Mouse (Mus musculus) activated CD4-positive, CD25-positive, alpha-beta regulatory T cell, adult 4 months (primary cell): Measurements from ENCODE around the gene Ube2h. TPM values are rescaled to one million over a fixed set of nuclear protein-coding genes. Genes with fewer than 3 reads are reported as not detected.
A peak's percentile ranks its signal among the peaks of the same experiment; 100 is the strongest.

Source experiments
- ATAC-seq: one replicate; pipeline ENCODE4 v1.8.0; 2017
- polyA plus RNA-seq, 2 experiments: library from polyadenylated mRNA; unstranded; fragments of 100-300 nt; shearing (Covaris generic); gene quantifications; one replicate each; pipeline ENCODE4 v1.2.1; 2017

Gene Ube2h
- polyA plus RNA-seq, 2 experiments from 2014 or later, result 117 to 152 TPM

DNA sequence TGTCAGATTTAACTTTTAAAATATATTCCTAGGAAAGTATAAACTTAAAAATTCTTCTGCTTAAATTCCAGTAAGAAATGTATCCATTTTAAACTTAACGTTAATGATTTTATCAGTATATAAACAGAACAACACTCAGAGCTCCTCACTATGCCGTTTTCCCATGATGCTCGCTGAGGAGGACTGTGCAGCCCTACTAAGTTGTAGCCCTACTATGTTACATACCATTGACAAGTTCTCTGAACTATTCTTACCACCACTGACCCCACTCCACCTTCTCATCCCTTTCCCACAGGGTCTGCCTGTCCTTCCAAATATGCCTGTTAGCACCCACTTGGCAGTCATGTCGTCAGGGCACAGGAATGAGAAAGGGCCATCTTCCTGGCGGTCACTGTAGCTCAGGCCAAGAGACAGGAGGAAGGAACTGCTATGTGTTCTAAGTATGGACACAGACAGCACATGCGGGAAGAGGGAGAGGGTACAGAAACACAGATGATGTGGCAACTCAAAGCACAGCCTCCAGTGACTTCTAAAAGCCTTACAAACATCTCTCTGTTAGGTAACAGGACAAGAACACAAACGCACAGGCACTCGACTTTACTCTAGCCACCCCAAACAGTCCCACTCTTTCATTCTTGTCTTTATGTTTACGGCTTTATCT lies 60.9 kb downstream of the Ube2h start:
- ATAC-seq, result no peak

DNA sequence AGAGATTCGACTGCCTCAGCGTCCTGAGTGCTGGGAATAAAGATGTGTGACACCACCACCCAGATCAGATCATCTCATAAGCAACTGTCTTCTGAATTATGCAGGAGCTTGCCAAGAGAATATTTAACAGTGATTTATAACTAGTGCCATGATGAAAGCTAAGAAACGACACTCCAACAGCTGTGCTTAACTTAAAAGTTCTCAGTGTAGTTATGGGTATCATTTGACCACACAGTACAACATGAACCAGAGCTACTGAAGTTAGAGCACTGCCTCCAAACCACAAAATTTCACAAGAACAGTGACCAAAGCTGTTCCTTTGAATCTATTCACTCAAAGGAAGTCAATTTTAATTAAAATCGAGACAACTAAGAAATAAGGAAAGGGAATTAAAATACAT lies 61.4 kb downstream of the Ube2h start:
- no peak for ATAC-seq

DNA sequence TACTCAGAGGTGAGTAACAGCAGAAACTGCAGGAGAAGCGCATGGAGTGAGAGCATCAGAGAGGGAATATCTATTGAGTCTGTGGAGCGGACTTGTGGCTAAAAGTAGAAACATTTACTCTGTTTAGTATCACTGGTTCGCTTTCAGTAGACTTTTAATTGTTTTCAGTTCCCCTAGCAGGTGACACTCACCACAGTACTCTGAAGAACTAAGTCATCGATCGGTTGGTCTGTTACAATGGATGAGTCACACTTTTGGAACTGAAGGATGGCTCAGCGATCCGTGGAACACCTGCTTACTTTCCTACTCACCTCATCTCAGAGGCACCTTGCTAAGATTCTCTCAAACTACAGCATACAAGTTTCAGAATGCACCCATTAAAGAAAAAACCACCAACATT lies 64.2 kb downstream of the Ube2h start:
- no peak for ATAC-seq

DNA sequence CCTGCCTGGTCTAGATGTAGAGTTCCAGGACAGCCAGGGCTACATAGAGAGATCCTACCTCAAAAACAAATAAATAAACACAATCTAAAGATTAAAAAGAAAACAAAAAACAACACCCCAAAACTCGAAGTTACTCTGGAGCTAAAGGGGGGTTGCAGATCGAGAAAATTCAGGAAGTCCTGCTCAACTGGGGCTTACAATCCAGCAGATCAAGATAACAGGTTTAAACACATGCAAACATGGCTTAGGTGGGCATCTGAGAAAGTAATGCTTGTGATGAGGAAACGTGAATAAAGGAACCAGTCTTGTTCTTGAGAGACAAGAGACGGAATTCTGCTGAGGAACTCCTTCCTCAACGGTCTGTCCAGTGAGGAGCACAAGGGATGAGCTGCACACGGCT lies 65.1 kb downstream of the Ube2h start:
- ATAC-seq, result no peak

DNA sequence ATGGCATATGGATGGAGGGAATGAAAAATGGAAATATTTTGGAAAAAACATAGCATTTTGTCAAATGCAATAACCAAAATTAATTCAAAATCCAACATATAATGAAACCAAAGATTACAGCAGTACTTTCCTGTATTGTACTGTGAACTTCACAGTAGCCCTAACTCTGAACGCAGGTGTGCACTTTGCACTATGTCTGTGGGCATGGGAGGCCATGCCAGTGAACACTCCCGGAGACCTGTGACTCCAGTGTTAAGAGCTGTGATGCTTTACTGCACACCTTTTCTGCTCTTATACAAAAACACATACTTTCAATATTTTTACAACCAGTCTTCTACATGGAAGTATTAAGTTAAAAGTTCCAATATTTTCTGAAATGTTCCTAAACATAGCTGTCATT lies 66.3 kb downstream of the Ube2h start:
- no peak for ATAC-seq

DNA sequence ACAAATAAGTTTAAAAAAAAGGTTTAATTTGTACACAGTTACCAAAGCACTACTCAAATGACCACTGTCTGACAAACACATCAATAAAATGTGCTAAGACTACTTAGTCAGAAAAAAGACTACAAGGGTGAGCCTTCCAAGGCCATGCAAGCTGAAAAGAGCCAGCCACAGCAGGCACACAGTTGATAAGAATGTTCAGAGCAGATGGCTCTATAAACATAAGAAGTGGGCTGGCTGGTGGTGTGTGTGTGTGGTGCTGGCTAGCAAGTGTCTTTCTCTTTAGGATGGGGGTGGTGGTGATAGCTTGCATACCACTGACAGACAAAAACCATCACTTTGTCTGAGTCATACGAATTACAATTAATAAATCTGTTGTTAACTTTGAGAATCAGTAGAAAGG lies 67.8 kb downstream of the Ube2h start:
- ATAC-seq, result no peak

DNA sequence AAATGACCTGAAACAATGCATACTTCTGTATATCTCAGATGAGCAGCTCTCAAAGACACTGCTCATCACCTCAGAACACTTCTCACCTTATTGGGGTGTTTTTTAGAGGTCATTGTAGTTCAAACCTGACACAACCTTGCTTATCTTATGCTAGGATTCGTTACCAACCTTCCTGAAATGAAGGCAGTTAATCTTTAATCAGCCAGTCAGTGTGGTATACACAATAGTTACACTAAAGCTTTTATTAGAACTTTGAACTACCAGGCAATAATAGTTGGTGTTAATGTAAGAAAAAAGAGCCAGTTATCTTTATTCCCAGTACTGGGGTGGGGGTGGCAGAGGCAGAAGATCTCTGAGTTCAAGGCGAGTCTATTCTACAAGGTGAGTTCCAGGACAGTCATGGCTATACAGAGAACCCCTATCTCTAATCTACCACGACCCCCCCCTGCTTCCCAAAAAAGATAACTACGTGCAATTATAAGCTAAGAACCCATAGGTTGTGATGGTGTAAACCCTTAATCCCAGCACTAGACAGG lies 72.5 kb downstream of the Ube2h start:
- no peak for ATAC-seq

DNA sequence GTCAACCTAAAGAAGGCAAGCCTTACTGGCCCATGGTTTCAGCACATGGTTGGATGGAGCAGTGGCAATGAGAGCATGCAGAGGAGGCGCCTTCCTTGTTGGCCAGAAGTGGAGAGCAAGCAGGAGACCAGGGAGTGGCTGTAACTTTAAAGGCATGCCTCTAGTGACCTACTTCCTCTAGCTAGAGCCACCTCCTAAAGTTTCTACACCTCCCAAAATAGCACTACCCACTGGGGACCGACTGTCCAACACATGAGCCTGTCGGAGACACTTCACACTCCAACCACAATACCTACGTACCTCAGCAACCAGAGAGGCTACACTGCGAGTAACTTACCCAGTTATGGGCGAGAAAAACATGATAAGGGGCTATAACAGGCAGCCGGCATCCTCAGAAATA lies 74.1 kb downstream of the Ube2h start:
- no peak for ATAC-seq

DNA sequence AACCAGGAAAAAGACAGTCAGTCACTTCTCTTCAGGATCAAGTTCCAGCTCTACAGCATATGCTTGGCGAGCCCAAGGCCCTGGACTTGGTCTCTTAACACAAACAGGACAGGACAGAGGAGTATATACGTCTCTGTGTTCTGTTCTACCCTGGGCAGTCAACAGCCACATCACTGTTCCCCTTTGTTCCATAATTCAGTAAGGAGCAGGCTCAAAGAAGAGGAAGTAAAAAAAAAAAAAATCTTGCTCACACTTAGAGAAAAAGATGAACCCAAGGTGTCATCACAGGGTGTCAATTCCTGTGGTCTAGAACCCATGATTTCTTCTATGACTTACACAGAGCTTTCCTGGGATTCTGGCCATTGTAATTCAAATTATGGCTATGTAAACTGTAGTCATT lies 75.4 kb downstream of the Ube2h start:
- ATAC-seq, result no peak

DNA sequence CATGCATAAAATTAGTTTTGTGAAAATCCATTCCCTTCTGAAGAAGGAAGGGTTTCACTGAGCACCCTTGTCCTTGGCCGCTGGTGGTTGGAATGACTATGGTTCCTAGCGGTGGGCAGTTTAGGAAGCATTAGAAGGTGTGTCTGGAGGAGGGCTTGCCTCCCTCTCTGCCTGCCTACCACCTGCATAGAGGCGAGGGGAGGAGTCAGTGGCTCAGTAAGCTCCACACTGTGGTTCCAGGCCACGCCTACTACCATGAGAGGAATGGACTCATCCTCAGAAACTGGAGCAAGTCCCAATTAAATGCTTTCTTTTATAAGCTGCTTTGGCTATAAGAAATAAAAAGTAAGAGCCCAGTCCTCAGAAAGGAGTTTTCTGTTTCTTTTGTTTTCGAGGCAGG lies 76.0 kb downstream of the Ube2h start:
- no peak for ATAC-seq

DNA sequence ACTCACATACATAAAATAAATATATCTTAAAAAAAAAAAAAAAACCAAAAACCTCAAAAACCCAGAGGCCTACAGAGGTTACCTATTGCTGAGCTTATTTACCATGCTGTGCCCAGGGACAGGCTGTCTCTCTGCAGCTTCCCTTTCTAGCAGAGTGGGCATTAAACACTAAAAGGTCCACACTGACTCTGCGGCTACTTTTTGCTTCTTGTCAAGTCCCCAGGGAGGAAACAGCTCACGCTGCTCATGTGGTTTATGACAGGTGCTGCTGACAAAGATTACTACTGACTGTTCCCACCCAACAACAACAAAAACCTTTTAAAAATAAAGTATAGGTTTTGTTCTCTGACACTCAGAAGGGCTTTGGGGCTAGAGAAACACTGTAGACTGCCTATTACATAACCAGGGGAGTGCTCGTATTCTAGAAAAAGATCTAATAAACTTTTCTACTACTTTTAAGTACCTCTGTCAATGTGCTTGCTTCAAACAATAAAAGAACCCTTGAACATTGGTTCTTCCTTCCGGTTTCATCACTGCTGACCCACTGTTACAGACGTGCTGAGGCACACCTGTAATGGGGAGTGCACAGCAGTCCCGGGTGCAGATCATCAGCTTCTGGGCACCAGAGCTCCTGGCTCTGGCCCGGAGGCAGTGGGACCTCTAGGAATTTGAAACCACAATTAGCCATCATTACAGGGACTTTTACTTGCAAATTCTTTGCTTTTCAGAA lies 77.2 kb downstream of the Ube2h start:
- ATAC-seq, result no peak

DNA sequence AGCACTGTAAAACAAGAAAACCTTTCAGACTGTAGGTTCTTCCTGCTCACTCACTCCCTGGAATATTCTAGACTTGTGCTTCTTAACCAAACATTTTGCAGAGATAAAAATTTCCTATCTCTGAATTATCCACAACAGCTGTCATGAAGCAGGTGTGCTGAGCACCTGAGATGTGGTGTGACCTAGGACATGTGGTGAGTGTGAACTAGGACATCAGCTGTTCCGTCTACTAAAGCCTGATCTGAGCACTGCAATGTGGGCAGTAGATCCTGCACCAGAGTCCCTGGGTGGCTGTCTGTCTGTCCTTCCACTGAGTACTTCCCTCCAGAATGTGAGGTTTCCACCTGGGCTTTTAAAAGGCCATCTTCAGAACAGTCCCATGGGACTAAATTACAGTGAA lies 79.6 kb downstream of the Ube2h start:
- ATAC-seq, result no peak

DNA sequence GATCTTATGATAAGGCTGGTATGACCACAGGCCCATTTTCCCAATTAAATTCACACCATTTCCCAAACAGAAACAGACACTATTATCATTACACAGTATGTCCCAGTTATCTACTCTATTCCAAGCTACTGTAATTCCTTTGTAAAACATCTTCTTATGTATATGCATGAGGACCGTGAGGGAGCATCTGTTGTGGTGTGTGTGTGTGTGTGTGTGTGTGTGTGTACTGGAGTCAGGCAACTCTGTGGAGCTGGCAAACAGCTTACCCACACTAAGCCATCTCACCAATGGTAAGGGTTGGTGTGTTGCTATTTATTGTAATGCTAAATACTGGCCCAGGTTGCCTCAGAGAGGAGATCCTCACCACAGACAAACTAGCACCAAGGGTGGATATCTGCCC lies 82.0 kb downstream of the Ube2h start:
- ATAC-seq, result no peak

DNA sequence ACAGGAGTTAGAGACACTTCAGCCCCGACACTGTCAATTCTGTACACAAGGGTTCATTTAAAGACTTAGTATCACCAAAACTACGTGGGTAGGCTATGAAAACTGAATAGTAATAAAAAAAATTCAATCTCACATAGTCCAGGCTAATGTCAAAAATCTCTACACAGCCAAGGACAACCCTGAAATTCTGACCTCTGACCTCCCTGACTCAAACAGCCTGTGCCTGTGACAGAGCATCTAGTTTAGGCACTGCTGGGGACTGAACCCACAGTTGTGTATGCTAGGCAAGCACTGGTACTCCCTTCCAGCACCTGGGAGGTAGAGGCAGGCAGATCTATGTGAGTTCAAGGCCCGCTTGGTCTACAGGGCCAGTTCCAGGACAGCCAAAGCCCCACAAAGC lies 86.8 kb downstream of the Ube2h start:
- no peak for ATAC-seq

DNA sequence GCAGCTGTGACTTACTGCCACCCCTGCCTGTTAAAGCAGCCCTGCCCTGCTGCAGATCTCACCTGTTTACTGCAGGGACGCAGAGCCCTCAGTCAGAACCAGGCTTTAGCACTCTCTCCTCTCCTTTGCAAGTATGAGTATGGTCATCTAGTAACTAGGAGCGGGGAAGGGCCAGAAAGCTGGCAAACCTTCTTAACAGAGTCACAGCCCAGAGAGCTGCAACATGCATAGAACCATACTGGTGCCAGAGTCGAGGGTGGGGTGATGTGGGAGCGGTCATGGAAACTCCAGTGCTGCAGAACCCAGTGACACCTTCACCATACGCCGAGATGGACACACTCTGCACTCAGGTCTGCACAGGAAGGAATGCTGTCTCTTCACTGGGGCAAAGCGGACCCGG lies 91.9 kb downstream of the Ube2h start:
- no peak for ATAC-seq

DNA sequence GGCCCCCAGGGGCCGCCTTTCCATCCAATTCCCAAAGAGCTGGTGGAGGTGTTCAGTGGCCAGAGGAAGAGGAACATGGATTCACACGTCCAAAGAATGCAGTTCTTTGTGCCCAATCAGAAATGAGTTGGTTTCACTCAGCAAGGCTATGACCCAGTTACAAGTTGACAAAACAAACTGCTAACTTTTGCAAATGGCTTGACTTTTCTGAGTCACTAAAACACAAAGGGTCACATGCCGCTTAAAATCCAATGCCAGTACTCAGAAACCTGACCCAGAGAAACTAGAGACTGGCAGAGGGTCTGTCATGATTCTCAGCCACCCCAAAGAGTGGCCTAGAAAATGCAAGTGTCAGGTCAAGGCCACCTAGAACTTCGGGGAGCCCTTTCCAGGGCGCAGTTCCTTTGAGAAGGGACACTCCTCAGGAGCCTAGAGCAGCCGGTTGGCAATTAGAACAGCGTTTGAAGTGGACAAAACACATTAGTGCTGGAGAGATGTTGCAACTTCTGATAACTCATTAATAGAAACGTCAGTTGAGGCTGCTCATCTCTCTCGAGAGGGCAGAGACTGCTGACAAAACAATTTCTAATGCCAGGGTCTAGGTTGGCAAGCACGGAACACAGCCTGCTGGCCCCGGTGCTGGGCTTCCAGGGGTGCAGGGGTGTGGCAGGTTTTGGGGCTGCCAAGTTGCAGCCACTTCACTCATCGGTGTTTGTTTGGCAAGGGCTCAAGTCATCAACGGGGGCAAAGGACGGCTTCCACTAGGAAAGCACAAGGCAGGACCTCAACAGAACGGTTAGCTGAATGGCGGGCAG lies 92.5 kb downstream of the Ube2h start:
- no peak for ATAC-seq

DNA sequence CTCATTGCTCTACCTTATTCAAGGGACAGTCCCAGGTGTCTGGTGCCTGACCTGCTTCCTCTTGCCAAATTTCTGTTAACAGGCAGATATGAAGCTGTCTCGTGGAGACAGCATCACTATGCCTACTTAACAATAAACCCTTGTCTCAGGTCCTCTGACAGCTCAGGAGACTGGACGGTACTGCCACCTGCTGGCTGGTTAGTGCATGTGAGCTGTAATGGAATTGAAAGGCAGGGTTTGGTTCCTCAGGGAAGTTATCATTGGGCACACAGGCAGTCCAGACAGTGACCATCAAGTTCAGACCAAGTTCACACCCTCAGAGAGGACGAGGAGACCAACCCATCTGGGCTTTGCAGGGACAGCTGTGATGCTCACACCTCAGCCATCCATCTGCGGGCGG lies 93.6 kb downstream of the Ube2h start:
- peak; percentile 71 for ATAC-seq

DNA sequence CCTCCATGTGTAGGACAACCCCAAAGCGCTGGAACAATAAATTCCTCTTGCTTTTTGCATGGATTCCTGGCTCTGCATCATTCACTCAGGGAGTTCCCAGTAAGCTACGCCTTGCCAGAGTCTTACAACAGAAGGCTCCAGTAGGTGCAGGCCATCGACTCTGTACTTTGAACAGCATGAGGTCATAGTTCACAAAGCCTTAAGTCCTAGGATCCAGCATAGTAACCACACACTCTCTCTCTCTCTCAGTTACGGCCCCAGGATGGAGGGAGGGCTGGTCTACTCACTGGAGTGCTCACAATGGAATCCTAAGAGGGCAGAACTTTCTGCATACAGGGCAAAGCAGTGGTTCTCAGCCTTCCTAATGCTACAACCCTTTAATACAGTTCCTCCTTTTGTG lies 95.5 kb downstream of the Ube2h start:
- ATAC-seq, result no peak

DNA sequence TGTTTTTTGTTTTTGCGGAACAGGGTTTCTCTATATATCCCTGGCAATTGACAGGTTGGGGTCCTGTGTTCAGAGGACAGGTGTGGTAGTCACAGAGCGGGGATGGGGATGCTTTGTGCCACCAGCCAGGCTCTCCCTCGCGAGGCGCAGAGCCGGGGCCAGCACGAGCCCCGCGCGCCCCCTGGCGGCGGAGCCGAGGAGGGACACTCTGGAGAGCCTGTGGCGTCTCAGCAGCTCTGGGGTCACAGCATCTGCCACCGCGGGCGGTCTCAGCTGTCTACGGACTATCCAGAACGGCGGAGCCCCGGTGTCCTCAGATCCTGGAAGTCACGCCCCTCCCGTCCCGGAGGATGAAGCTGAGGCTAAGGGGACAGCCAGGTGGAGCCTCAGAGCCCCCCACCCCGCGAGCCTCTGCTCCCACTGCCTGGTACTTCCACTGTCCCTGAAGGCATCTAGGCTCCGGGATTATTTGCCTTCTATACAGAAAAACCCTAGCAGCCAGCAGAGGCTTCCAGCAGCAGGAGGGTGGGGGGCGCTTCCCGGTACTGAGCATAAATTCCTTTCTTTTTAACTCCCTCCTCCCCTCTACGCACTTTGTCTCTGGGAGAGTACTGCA lies 98.6 kb downstream of the Ube2h start:
- ATAC-seq, result peak; percentile 72

DNA sequence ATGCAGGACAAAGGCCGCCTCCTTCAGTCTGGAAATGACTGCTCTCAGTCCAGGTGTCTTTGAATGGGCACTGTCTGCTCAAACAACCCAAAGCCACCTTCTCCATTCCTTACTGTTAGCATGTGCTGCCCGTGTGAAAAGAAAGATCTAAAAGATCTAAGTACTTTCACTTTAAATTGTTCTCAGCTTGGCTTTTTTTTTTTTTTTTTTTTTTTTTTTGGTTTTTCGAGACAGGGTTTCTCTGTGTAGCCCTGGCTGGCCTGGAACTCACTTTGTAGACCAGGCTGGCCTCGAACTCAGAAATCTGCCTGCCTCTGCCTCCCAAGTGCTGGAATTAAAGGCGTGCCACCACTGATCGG lies 99.2 kb downstream of the Ube2h start:
- peak; percentile 15 for ATAC-seq

DNA sequence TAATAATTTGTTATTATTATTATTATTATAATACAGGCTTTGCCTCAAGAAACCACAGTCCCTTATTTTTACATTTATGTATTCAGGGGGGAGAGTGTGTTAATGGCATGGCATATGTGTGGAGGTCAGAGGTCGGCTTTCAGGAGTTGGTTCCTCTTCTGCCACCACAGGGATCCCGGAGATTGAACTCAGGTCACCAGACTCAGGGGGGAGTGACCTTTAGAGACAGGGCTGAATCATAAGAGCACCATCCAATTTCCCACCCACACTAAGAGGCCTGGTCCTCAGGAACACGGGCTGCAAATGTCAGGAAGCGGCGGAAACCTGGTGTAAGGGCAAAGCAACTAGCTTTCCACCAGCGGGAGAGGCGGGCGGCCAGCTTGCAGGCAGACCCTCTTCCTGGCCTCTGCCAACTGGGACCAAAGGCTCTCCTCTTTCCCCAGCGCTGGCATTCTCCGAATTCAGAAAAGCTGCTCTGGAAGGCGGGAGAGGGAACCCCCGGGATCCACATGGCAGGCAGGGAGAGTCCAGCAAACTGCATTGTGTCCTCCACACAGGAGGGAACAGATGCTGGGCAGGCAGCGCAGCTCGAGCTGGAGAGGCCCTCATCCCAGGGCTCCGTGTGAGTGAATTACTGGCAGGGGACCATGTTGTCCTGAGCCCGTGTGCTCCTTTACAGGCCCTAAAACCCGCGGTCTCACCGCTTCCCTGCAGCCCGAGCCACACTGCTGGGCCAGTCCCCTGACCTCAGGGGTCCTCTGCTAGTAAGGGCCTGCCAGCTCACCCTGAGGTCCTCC lies 99.8 kb downstream of the Ube2h start:
- ATAC-seq, result no peak

DNA sequence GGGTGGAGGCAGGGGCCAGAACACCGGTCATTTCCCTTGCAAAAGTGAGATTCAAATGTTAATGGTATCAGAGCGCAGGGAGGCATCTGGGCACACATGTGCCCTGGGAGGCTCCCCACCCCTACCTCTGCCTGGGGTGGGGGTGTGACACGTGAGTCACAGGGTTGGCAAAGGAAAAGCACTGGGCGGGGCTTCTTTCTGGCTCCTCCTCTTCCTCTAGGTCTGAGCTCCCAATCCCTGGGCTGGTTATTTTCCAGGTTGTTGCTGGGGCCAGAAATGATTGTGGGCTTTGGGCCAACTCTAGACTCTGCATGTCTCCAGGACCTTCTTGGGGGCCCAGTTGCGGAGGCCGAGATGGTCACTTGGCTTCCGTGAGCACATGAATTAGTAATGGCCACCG lies 108.2 kb downstream of the Ube2h start:
- no peak for ATAC-seq
